Mouse (Mus musculus) ES-E14 (cell line): Measurements from ENCODE around the gene Mtss1l.

Experiments
- CHD2 ChIP-seq: IDR thresholded peaks from 2 replicates; pipeline ENCODE4 v1.6.1; 2014; ENCODE audit warnings: mild to moderate bottlenecking, low read depth, low read length, inconsistent platforms
- ZNF384 ChIP-seq: IDR thresholded peaks from 2 replicates; pipeline ENCODE4 v1.6.1; 2012; ENCODE audit warnings: low read depth, low read length, inconsistent platforms

GRCm38 (mm10) chr8:110694826-110695225, 26.4 kb upstream of the Mtss1l start:
- TF ChIP-seq CHD2 (no peak), ZNF384 (no peak)
